Mouse (Mus musculus) forebrain, postnatal 0 days (tissue): ENCODE results near the gene Mgst2. TPM values are rescaled to one million over a fixed set of nuclear protein-coding genes. Genes with fewer than 3 reads are reported as not detected.
A peak's percentile ranks its signal among the peaks of the same experiment; 100 is the strongest.

Experiments used
- ATAC-seq: fragments of 200-750 bp; cut with Nextera tagmentation; 2 replicates; pipeline ENCODE4 v1.8.0; 2017; ENCODE audit warnings: mild to moderate bottlenecking, moderate library complexity
- DNase-seq: peaks from one replicate; pipeline ENCODE4 v3.0.0-alpha.2; 2015
- H3K27ac ChIP-seq: fragments of 300-500 bp; sonication (generic); 2 replicates; pipeline ENCODE4 v1.5.1; 2014; ENCODE audit warnings: low read depth, mild to moderate bottlenecking, antibody characterized with exemption, low read length, moderate library complexity, mixed read lengths
- H3K27me3 ChIP-seq: fragments of 300-500 bp; sonication (generic); 2 replicates; pipeline ENCODE4 v1.6.1; 2014; ENCODE audit warnings: mild to moderate bottlenecking, low read length, mixed read lengths; ENCODE audit not compliant: insufficient read depth
- H3K36me3 ChIP-seq: fragments of 300-500 bp; sonication (generic); 2 replicates; pipeline ENCODE4 v1.6.1; 2014; ENCODE audit warnings: mild to moderate bottlenecking, moderate library complexity; ENCODE audit not compliant: insufficient read depth
- H3K4me1 ChIP-seq: fragments of 300-500 bp; sonication (generic); 2 replicates; pipeline ENCODE4 v1.6.1; 2014; ENCODE audit warnings: antibody characterized with exemption; ENCODE audit not compliant: insufficient read depth
- H3K4me2 ChIP-seq: fragments of 300-500 bp; sonication (generic); 2 replicates; pipeline ENCODE4 v1.6.1; 2014; ENCODE audit warnings: low read depth, mild to moderate bottlenecking, moderate library complexity
- H3K4me3 ChIP-seq: fragments of 300-500 bp; sonication (generic); 2 replicates; pipeline ENCODE4 v1.5.1; 2014; ENCODE audit warnings: low read depth, low read length, mixed read lengths
- H3K9ac ChIP-seq: fragments of 300-500 bp; sonication (generic); 2 replicates; pipeline ENCODE4 v1.6.1; 2014; ENCODE audit warnings: mild to moderate bottlenecking
- H3K9me3 ChIP-seq: fragments of 300-500 bp; sonication (generic); 2 replicates; pipeline ENCODE4 v1.6.1; 2016; ENCODE audit warnings: low read length
- CTCF ChIP-seq: sonication (generic); IDR thresholded peaks from 2 replicates; pipeline ENCODE4 v1.5.1; 2016; ENCODE audit warnings: antibody characterized with exemption, control low read depth, low read depth
- WGBS: fragments of 180-500 bp; shearing (Covaris S2); extraction: QIAGEN DNeasy Blood & Tissue Kit; methylation state at CpG from one replicate; pipeline ENCODE4 v1.1.7; 2014; 5-methylcytosine and 5-hydroxymethylcytosine counted together
- polyA plus RNA-seq: library from polyadenylated mRNA; unstranded; fragments of >200 nt; fragmentation: Nextera tagmentation; extraction: Ambion mirVana; gene quantifications from 2 replicates; pipeline ENCODE4 v1.2.1, GENCODE M21; 2015
- total RNA-seq: library from RNA; depleted of rRNA; stranded (reverse); fragments of >200 nt; gene quantifications from 2 replicates; pipeline ENCODE4 v1.2.3, GENCODE M21; 2014; rRNA removed

Gene Mgst2
- total RNA-seq (0.54 TPM in 1 of 2 replicates, not detected in the other), polyA plus RNA-seq (0.83 and 0.94 TPM in 2 replicates)

GRCm38 (mm10) chr3:51660060-51660459 lies at the start of gene Mgst2:
TSS of gene Mgst2 (plus strand) at chr3:51660360.
- Histone ChIP-seq H3K4me1 (no peaks in the 10 kb centered on the region), H3K27ac (no peak within 1 kb of the TSS), H3K9me3 (no peaks in the 10 kb centered on the region), H3K4me3 (no peak within 1 kb of the TSS), H3K27me3 (no peaks in the 10 kb centered on the region), H3K4me2 (no peak within 1 kb of the TSS), H3K9ac (no peak within 1 kb of the TSS), H3K36me3 (no peaks in the 10 kb centered on the region)
- WGBS: 75% methylated on average over 4 of the region's 4 CpGs
- ATAC-seq (no peak), DNase-seq (no peak)
- no peak for TF ChIP-seq CTCF

GRCm38 (mm10) chr3:51611972-51612371 lies 48.2 kb upstream of the Mgst2 start:
- TF ChIP-seq CTCF: peak; percentile 50; the same call in 1 of the 2 replicates
- peak; percentile 68 for ATAC-seq
- Histone ChIP-seq H3K4me2 (no peak overlapping the region), H3K27ac (no peak overlapping the region), H3K9ac (no peak overlapping the region), H3K4me1 (no peaks in the 10 kb centered on the region), H3K27me3 (no peaks in the 10 kb centered on the region), H3K4me3 (no peak overlapping the region), H3K9me3 (no peaks in the 10 kb centered on the region), H3K36me3 (no peaks in the 10 kb centered on the region)
- WGBS: 7% methylated on average over 6 of the region's 6 CpGs
- peak; percentile 51 for DNase-seq

GRCm38 (mm10) chr3:51612398-51613356 lies 47.5 kb upstream of the Mgst2 start:
- Histone ChIP-seq H3K36me3 (no peaks in the 10 kb centered on the region), H3K27me3 (no peaks in the 10 kb centered on the region), H3K27ac (no peak overlapping the region), H3K4me1 (no peaks in the 10 kb centered on the region), H3K9me3 (no peaks in the 10 kb centered on the region), H3K9ac (no peak overlapping the region), H3K4me2 (no peak overlapping the region), H3K4me3 (no peak overlapping the region)
- WGBS: 88% methylated on average over 10 of the region's 10 CpGs
- DNase-seq: no peak
- no peak for ATAC-seq
- TF ChIP-seq CTCF: no peak

GRCm38 (mm10) chr3:51614278-51614677 lies 45.9 kb upstream of the Mgst2 start:
- no peak overlapping the region for H3K4me2 ChIP-seq
- no peaks in the 10 kb centered on the region for H3K36me3 ChIP-seq
- H3K9ac ChIP-seq: no peak overlapping the region
- WGBS: 85% methylated on average over 13 of the region's 13 CpGs
- no peak for TF ChIP-seq CTCF
- no peaks in the 10 kb centered on the region for H3K9me3 ChIP-seq
- DNase-seq (no peak), ATAC-seq (peak; percentile 36; the same call in 1 of the 2 replicates)
- H3K27ac ChIP-seq: no peak overlapping the region
- no peaks in the 10 kb centered on the region for H3K27me3 ChIP-seq
- no peaks in the 10 kb centered on the region for H3K4me1 ChIP-seq
- H3K4me3 ChIP-seq: no peak overlapping the region

GRCm38 (mm10) chr3:51623956-51624355 lies 36.2 kb upstream of the Mgst2 start:
- Histone ChIP-seq H3K4me1 (no peaks in the 10 kb centered on the region), H3K9ac (no peak overlapping the region), H3K27ac (no peak overlapping the region), H3K4me2 (no peak overlapping the region), H3K4me3 (no peak overlapping the region), H3K9me3 (no peaks in the 10 kb centered on the region), H3K27me3 (no peaks in the 10 kb centered on the region), H3K36me3 (no peaks in the 10 kb centered on the region)
- ATAC-seq: no peak
- no peak for DNase-seq
- no peak for TF ChIP-seq CTCF
- 81% methylated on average over 2 of the region's 2 CpGs for WGBS

- H3K4me2 ChIP-seq: no peak overlapping the region
- H3K27ac ChIP-seq: no peak overlapping the region
- H3K27me3 ChIP-seq: no peaks in the 10 kb centered on the region
- H3K9ac ChIP-seq: no peak overlapping the region
- 79% methylated on average over 3 of the region's 3 CpGs for WGBS
- H3K4me1 ChIP-seq: no peaks in the 10 kb centered on the region
- no peak overlapping the region for H3K4me3 ChIP-seq
- DNase-seq (no peak), ATAC-seq (no peak)
- no peaks in the 10 kb centered on the region for H3K36me3 ChIP-seq
- no peak for TF ChIP-seq CTCF
- no peaks in the 10 kb centered on the region for H3K9me3 ChIP-seq
Observed at GRCm38 (mm10) chr3:51627741-51628140, 32.4 kb upstream of the Mgst2 start.

GRCm38 (mm10) chr3:51628977-51629376 lies 31.2 kb upstream of the Mgst2 start:
- no peak for ATAC-seq
- 70% methylated on average over 3 of the region's 3 CpGs for WGBS
- no peak for DNase-seq
- H3K4me2 ChIP-seq: no peak overlapping the region
- no peak for TF ChIP-seq CTCF
- no peak overlapping the region for H3K9ac ChIP-seq
- H3K9me3 ChIP-seq: no peaks in the 10 kb centered on the region
- no peaks in the 10 kb centered on the region for H3K36me3 ChIP-seq
- H3K4me3 ChIP-seq: no peak overlapping the region
- H3K27ac ChIP-seq: no peak overlapping the region
- H3K27me3 ChIP-seq: no peaks in the 10 kb centered on the region
- no peaks in the 10 kb centered on the region for H3K4me1 ChIP-seq
